9 mouse cellular contexts compared by ENCODE assay signal in the genomic region with DNA sequence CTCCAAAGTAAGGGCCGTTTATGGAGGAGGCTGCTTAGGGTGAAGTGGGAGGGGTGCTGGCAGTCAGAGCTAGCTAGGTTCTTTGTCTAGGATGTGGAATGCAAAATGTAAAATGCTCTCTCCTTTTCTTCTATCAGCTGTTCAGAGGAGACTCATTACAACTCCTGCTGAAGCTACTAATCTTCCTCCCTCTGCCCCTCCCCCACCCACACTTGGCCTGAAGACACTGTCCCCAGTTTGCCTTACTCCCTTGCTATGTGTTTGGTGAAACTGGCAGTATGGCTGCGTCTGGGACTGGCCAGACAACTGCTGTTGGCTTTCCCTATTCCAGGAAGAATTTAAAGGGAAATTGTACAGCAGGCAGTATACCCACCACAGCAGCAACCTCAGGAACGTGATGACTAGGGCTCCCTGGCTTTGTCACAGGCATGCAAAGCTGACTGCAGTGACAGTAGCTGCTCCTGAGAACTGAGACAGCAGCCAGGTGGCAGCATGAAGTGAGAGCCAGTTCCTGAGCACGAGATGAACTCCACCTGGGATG. TPM values are rescaled to one million over a fixed set of nuclear protein-coding genes. Genes with fewer than 3 reads are reported as not detected.
DNase-seq lines count a peak whose midpoint lies in the region; ATAC-seq and TF ChIP-seq lines count a peak whose summit lies in the region.
"Had no signal": no experiment of that assay in that cellular context is flagged by ENCODE, and none has a peak within 500 bp of the region (broad histone marks: within the 10 kb centered on the region; RNA-seq: fewer than 3 reads in every experiment).

No protein-coding gene starts in this region.

- peak; percentile 37; the same call in 1 of the 2 replicates for ATAC-seq in embryonic facial prominence, embryonic 14.5 days (ENCODE audit: low read depth)
- ATAC-seq in lung, embryonic 14.5 days (ENCODE audit: insufficient read depth), result peak; percentile 47; the same call in 1 of the 2 replicates
- no peak for ATAC-seq in lung, postnatal 0 days
- ATAC-seq in neural tube, embryonic 15.5 days (ENCODE audit: low FRiP score), result peak; percentile 79
- ATAC-seq in intestine, embryonic 16.5 days, result no peak

- H3K27me3 ChIP-seq in embryonic facial prominence, embryonic 14.5 days (replicated peaks; ENCODE audit: control insufficient read depth, insufficient read depth, low read length), result no peaks in the 10 kb centered on the region
- no peaks in the 10 kb centered on the region for H3K27me3 ChIP-seq in embryonic facial prominence, embryonic 10.5 days (replicated peaks; ENCODE audit: low read depth, poor library complexity, severe bottlenecking)
- H3K27me3 ChIP-seq in lung, embryonic 14.5 days (ENCODE audit: insufficient read depth, low read length), result no peaks in the 10 kb centered on the region
- H3K27me3 ChIP-seq in lung, postnatal 0 days (replicated peaks; ENCODE audit: insufficient read depth, low read length), result no peaks in the 10 kb centered on the region
- H3K27me3 ChIP-seq in hindbrain, embryonic 10.5 days (ENCODE audit: insufficient read depth, poor library complexity, severe bottlenecking), result no peaks in the 10 kb centered on the region
- H3K27me3 ChIP-seq in neural tube, embryonic 15.5 days (replicated peaks), result no peaks in the 10 kb centered on the region
- H3K27me3 ChIP-seq in intestine, embryonic 16.5 days (replicated peaks; ENCODE audit: control insufficient read depth, insufficient read depth, low read length), result no peaks in the 10 kb centered on the region
- H3K27me3 ChIP-seq: embryonic facial prominence, embryonic 12.5 days had no signal

- H3K9ac ChIP-seq in embryonic facial prominence, embryonic 14.5 days (ENCODE audit: low read depth, low read length), result no peak overlapping the region
- H3K9ac ChIP-seq in lung, embryonic 14.5 days, result no peak overlapping the region; the same call in 1 of the 2 replicates
- no peak overlapping the region for H3K9ac ChIP-seq in lung, postnatal 0 days (replicated peaks; ENCODE audit: low read depth)
- H3K9ac ChIP-seq in neural tube, embryonic 15.5 days (replicated peaks), result peak overlapping the region; percentile 57
- H3K9ac ChIP-seq in intestine, embryonic 16.5 days (ENCODE audit: low read depth, low read length), result no peak overlapping the region
- H3K9ac ChIP-seq: embryonic facial prominence, embryonic 12.5 days had no signal

- no peaks in the 10 kb centered on the region for H3K4me1 ChIP-seq in embryonic facial prominence, embryonic 14.5 days (ENCODE audit: control insufficient read depth, insufficient read depth, low read length)
- H3K4me1 ChIP-seq in embryonic facial prominence, embryonic 10.5 days, result peaks cover 13% of the 10 kb centered on the region
- H3K4me1 ChIP-seq in lung, embryonic 14.5 days (ENCODE audit: insufficient read depth), result peaks cover 3% of the 10 kb centered on the region; the same call in 1 of the 2 replicates
- H3K4me1 ChIP-seq in lung, postnatal 0 days (ENCODE audit: insufficient read depth, low read depth, low read length), result no peaks in the 10 kb centered on the region
- H3K4me1 ChIP-seq in hindbrain, embryonic 10.5 days (replicated peaks), result peaks cover 14% of the 10 kb centered on the region
- peaks cover 48% of the 10 kb centered on the region for H3K4me1 ChIP-seq in neural tube, embryonic 15.5 days
- H3K4me1 ChIP-seq in intestine, embryonic 16.5 days (ENCODE audit: control insufficient read depth, insufficient read depth, low read length), result peaks cover 3% of the 10 kb centered on the region; the same call in 1 of the 2 replicates

- TF ChIP-seq EP300 in lung, postnatal 0 days (IDR thresholded peaks at IDR 0.05), result no peak

- no peaks in the 10 kb centered on the region for H3K9me3 ChIP-seq in embryonic facial prominence, embryonic 14.5 days (ENCODE audit: control insufficient read depth, low read length)
- H3K9me3 ChIP-seq in embryonic facial prominence, embryonic 10.5 days, result no peaks in the 10 kb centered on the region
- H3K9me3 ChIP-seq in lung, embryonic 14.5 days (ENCODE audit: low read depth, low read length), result no peaks in the 10 kb centered on the region
- no peaks in the 10 kb centered on the region for H3K9me3 ChIP-seq in lung, postnatal 0 days (ENCODE audit: low read length)
- no peaks in the 10 kb centered on the region for H3K9me3 ChIP-seq in hindbrain, embryonic 10.5 days
- no peaks in the 10 kb centered on the region for H3K9me3 ChIP-seq in neural tube, embryonic 15.5 days (replicated peaks)
- no peaks in the 10 kb centered on the region for H3K9me3 ChIP-seq in intestine, embryonic 16.5 days (ENCODE audit: control insufficient read depth, low read length)
- H3K9me3 ChIP-seq: embryonic facial prominence, embryonic 12.5 days had no signal

- TF ChIP-seq CTCF in lung, embryonic 14.5 days (IDR thresholded peaks at IDR 0.05; ENCODE audit: low read depth), result no peak
- no peak for TF ChIP-seq CTCF in lung, postnatal 0 days (IDR thresholded peaks at IDR 0.05)

- H3K4me3 ChIP-seq in embryonic facial prominence, embryonic 14.5 days (ENCODE audit: low read depth, low read length), result no peak overlapping the region
- H3K4me3 ChIP-seq in embryonic facial prominence, embryonic 10.5 days, result no peak overlapping the region
- H3K4me3 ChIP-seq in lung, embryonic 14.5 days (ENCODE audit: low read depth, low read length), result peak overlapping the region; percentile 4
- no peak overlapping the region; the same call in 1 of the 2 replicates for H3K4me3 ChIP-seq in lung, postnatal 0 days (ENCODE audit: low read depth, low read length)
- H3K4me3 ChIP-seq in hindbrain, embryonic 10.5 days, result no peak overlapping the region
- H3K4me3 ChIP-seq in neural tube, embryonic 15.5 days (replicated peaks), result peak overlapping the region; percentile 44
- no peak overlapping the region for H3K4me3 ChIP-seq in intestine, embryonic 16.5 days (ENCODE audit: low read length)

- no peak for DNase-seq in embryonic facial prominence, embryonic 14.5 days (ENCODE audit: low spot score)
- DNase-seq in embryonic facial prominence, embryonic 10.5 days (ENCODE audit: low spot score), result no peak
- no peak for DNase-seq in lung, embryonic 14.5 days
- DNase-seq in lung, postnatal 0 days (ENCODE audit: low spot score), result no peak
- DNase-seq in hindbrain, embryonic 10.5 days (ENCODE audit: low spot score), result no peak
- DNase-seq in spleen, adult 12 weeks (ENCODE audit: low spot score), result no peak

- H3K36me3 ChIP-seq in embryonic facial prominence, embryonic 14.5 days (ENCODE audit: control insufficient read depth, insufficient read depth, low read length), result peaks cover 32% of the 10 kb centered on the region
- peaks cover 36% of the 10 kb centered on the region for H3K36me3 ChIP-seq in embryonic facial prominence, embryonic 10.5 days (replicated peaks)
- H3K36me3 ChIP-seq in lung, embryonic 14.5 days (ENCODE audit: insufficient read depth), result peaks cover 29% of the 10 kb centered on the region
- H3K36me3 ChIP-seq in lung, postnatal 0 days (ENCODE audit: insufficient read depth, low read length), result no peaks in the 10 kb centered on the region; the same call in 1 of the 2 replicates
- peaks cover 34% of the 10 kb centered on the region for H3K36me3 ChIP-seq in hindbrain, embryonic 10.5 days
- H3K36me3 ChIP-seq in neural tube, embryonic 15.5 days, result peaks cover 10% of the 10 kb centered on the region
- no peaks in the 10 kb centered on the region for H3K36me3 ChIP-seq in intestine, embryonic 16.5 days (ENCODE audit: control insufficient read depth, insufficient read depth, low read length)

- H3K4me2 ChIP-seq in embryonic facial prominence, embryonic 14.5 days (ENCODE audit: low read depth, low read length), result no peak overlapping the region
- peak overlapping the region; percentile 47 for H3K4me2 ChIP-seq in lung, embryonic 14.5 days
- no peak overlapping the region for H3K4me2 ChIP-seq in lung, postnatal 0 days (replicated peaks; ENCODE audit: low read depth, low read length)
- H3K4me2 ChIP-seq in neural tube, embryonic 15.5 days, result peak overlapping the region; percentile 60
- H3K4me2 ChIP-seq in intestine, embryonic 16.5 days (ENCODE audit: low read depth, low read length), result no peak overlapping the region

- no peak overlapping the region for H3K27ac ChIP-seq in embryonic facial prominence, embryonic 14.5 days (replicated peaks; ENCODE audit: low read depth, low read length)
- H3K27ac ChIP-seq in embryonic facial prominence, embryonic 10.5 days (replicated peaks), result no peak overlapping the region
- no peak overlapping the region for H3K27ac ChIP-seq in lung, embryonic 14.5 days (ENCODE audit: low read depth)
- no peak overlapping the region for H3K27ac ChIP-seq in lung, postnatal 0 days (ENCODE audit: low read length)
- peak overlapping the region; percentile 36; the same call in 1 of the 2 replicates for H3K27ac ChIP-seq in hindbrain, embryonic 10.5 days
- peak overlapping the region; percentile 88 for H3K27ac ChIP-seq in neural tube, embryonic 15.5 days (replicated peaks)
- H3K27ac ChIP-seq in intestine, embryonic 16.5 days (ENCODE audit: low read length), result no peak overlapping the region
- H3K27ac ChIP-seq: embryonic facial prominence, embryonic 12.5 days had no signal

- 48% methylated on average over 4 of the region's 4 CpGs for WGBS in embryonic facial prominence, embryonic 14.5 days
- WGBS in embryonic facial prominence, embryonic 10.5 days, result 50% methylated on average over 4 of the region's 4 CpGs
- 38% methylated on average over 4 of the region's 4 CpGs for WGBS in lung, embryonic 14.5 days
- WGBS in lung, postnatal 0 days, result 36% methylated on average over 4 of the region's 4 CpGs
- 47% methylated on average over 4 of the region's 4 CpGs for WGBS in hindbrain, embryonic 10.5 days
- 11% methylated on average over 4 of the region's 4 CpGs for WGBS in neural tube, embryonic 15.5 days
- WGBS in intestine, embryonic 16.5 days, result 50% methylated on average over 4 of the region's 4 CpGs

RNA-seq across cellular contexts. Expression of a gene that starts 0.9 kb away (rescaled TPM):
- polyA plus RNA-seq in embryonic facial prominence, embryonic 14.5 days (2014; fragmentation: Nextera tagmentation; extraction: Ambion mirVana), result 1.3 and 1.6 TPM in 2 replicates
- 1.2 and 1.3 TPM in 2 replicates for polyA plus RNA-seq in embryonic facial prominence, embryonic 10.5 days (2016; fragmentation: Nextera tagmentation; extraction: Ambion mirVana)
- 2.5 and 2.9 TPM in 2 replicates for polyA plus RNA-seq in lung, embryonic 14.5 days (2014; fragmentation: Nextera tagmentation; extraction: Ambion mirVana)
- polyA plus RNA-seq in lung, postnatal 0 days (2015; fragmentation: Nextera tagmentation; extraction: Ambion mirVana), result 0.94 and 1.5 TPM in 2 replicates
- polyA plus RNA-seq in hindbrain, embryonic 10.5 days (2016; fragmentation: Nextera tagmentation; extraction: Ambion mirVana), result 1.3 and 1.5 TPM in 2 replicates
- polyA plus RNA-seq in neural tube, embryonic 15.5 days (2015; fragmentation: Nextera tagmentation; extraction: Ambion mirVana), result 12.0 and 14.7 TPM in 2 replicates
- polyA plus RNA-seq in intestine, embryonic 16.5 days (2015; fragmentation: Nextera tagmentation; extraction: Ambion mirVana), result 0.46 and 0.64 TPM in 2 replicates

Comparison
In these comparisons a context has a peak if more than half of its experiments do, and no peak if none do; other contexts are left out.
1. ATAC-seq: peak in embryonic facial prominence, embryonic 14.5 days (single experiment), lung, embryonic 14.5 days (single experiment) and neural tube, embryonic 15.5 days (single experiment); none in lung, postnatal 0 days (single experiment) and intestine, embryonic 16.5 days (single experiment).
2. H3K4me2 ChIP-seq: peak in lung, embryonic 14.5 days (single experiment) and neural tube, embryonic 15.5 days (single experiment); none in embryonic facial prominence, embryonic 14.5 days (single experiment), lung, postnatal 0 days (single experiment) and intestine, embryonic 16.5 days (single experiment).
3. H3K4me3 ChIP-seq: peak in lung, embryonic 14.5 days (single experiment) and neural tube, embryonic 15.5 days (single experiment); none in embryonic facial prominence, embryonic 14.5 days (single experiment), embryonic facial prominence, embryonic 10.5 days (single experiment), lung, postnatal 0 days (single experiment), hindbrain, embryonic 10.5 days (single experiment) and intestine, embryonic 16.5 days (single experiment).
4. H3K27ac ChIP-seq: peak in hindbrain, embryonic 10.5 days (single experiment) and neural tube, embryonic 15.5 days (single experiment); none in embryonic facial prominence, embryonic 14.5 days (single experiment), embryonic facial prominence, embryonic 10.5 days (single experiment), lung, embryonic 14.5 days (single experiment), lung, postnatal 0 days (single experiment) and intestine, embryonic 16.5 days (single experiment).